Mouse (Mus musculus): ENCODE data around the gene Fam151b. TPM values are rescaled to one million over a fixed set of nuclear protein-coding genes. Genes with fewer than 3 reads are reported as not detected.

The Fam151b gene
- polyA plus RNA-seq (2012; fragmentation: generic; extraction: Trizol), result 0.57 TPM
- long read RNA-seq, experiment 1, result 0 reads
- long read RNA-seq, experiment 2, result 0 reads

GRCm38 (mm10) chr13:92483852-92484463 is at the start of gene Fam151b:
Fam151b (minus strand) TSS chr13:92484015.
- Histone ChIP-seq H3K27me3 (ENCODE audit: control insufficient read depth, insufficient read depth, insufficient read length) (no peaks in the 10 kb centered on the region), H3ac (ENCODE audit: control insufficient read depth, insufficient read length, low read depth) (no peak within 1 kb of the TSS), H3K79me2 (ENCODE audit: control insufficient read depth, insufficient read depth) (no peaks in the 10 kb centered on the region), H3K36me3 (ENCODE audit: control insufficient read depth, insufficient read depth) (peaks cover 16% of the 10 kb centered on the region), H3K4me3 (ENCODE audit: insufficient read depth, poor library complexity, severe bottlenecking) (no peak within 1 kb of the TSS), H3K79me3 (ENCODE audit: low read depth) (no peaks in the 10 kb centered on the region)
- TF ChIP-seq MYOD1 (IDR thresholded peaks at IDR 0.05; ENCODE audit: control insufficient read depth, insufficient read length, low read depth), result no peak
- no peak for TF ChIP-seq USF1 (IDR thresholded peaks at IDR 0.05; ENCODE audit: low read depth)
- no peak for TF ChIP-seq MYOG (IDR thresholded peaks at IDR 0.05; ENCODE audit: control insufficient read depth, extremely low read depth, insufficient read length)
- TF ChIP-seq CEBPB (IDR thresholded peaks at IDR 0.05; ENCODE audit: low read depth), result no peak
- no peak for TF ChIP-seq MAX (IDR thresholded peaks at IDR 0.05)
- no peak for TF ChIP-seq CTCF (IDR thresholded peaks at IDR 0.05; ENCODE audit: control insufficient read depth, insufficient read depth, insufficient read length)
- TF ChIP-seq FOSL1 (IDR thresholded peaks at IDR 0.05; ENCODE audit: insufficient read depth, low read length, poor library complexity, severe bottlenecking), result no peak

- peaks cover 6% of the 10 kb centered on the region for H3K79me3 ChIP-seq (ENCODE audit: low read depth)
- no peak overlapping the region for H3K4me3 ChIP-seq (ENCODE audit: insufficient read depth, poor library complexity, severe bottlenecking)
- H3K79me2 ChIP-seq (ENCODE audit: control insufficient read depth, insufficient read depth), result peaks cover 9% of the 10 kb centered on the region
- no peaks in the 10 kb centered on the region for H3K27me3 ChIP-seq (ENCODE audit: control insufficient read depth, insufficient read depth, insufficient read length)
- no peak overlapping the region for H3ac ChIP-seq (ENCODE audit: control insufficient read depth, insufficient read length, low read depth)
- H3K36me3 ChIP-seq (ENCODE audit: control insufficient read depth, insufficient read depth), result no peaks in the 10 kb centered on the region
- no peak for TF ChIP-seq MYOD1 (IDR thresholded peaks at IDR 0.05; ENCODE audit: control insufficient read depth, insufficient read length, low read depth)
- no peak for TF ChIP-seq CEBPB (IDR thresholded peaks at IDR 0.05; ENCODE audit: low read depth)
- TF ChIP-seq USF1 (IDR thresholded peaks at IDR 0.05; ENCODE audit: low read depth), result no peak
- TF ChIP-seq CTCF (IDR thresholded peaks at IDR 0.05; ENCODE audit: control insufficient read depth, insufficient read depth, insufficient read length), result no peak
Observed at GRCm38 (mm10) chr13:92532216-92532615, 48.4 kb upstream of the Fam151b start.

DNA sequence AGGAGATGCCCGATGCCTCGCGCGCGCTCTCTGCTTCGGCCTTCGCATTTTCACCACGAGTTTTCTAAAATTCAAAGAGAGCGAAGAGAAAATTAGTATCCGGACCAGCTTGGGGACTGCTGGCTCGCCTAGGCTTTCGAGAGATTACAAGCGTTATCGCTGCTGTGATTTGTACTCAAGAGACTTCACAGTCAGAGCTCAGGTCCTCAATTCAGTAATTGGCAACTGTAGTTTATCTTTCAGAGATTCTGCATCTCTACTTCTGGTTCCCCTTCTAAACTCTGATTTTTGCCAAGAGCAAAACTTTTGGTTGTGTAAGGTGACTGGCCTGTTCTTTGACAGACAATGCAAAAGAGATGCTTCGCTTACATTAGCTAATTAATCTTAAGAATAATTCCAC is 47.4 kb upstream of the Fam151b start:
- no peaks in the 10 kb centered on the region for H3K36me3 ChIP-seq (ENCODE audit: control insufficient read depth, insufficient read depth)
- peak overlapping the region; percentile 49 for H3K4me3 ChIP-seq (ENCODE audit: insufficient read depth, poor library complexity, severe bottlenecking)
- TF ChIP-seq USF1 (IDR thresholded peaks at IDR 0.05; ENCODE audit: low read depth) (no peak), CEBPB (IDR thresholded peaks at IDR 0.05; ENCODE audit: low read depth) (no peak), MYOD1 (IDR thresholded peaks at IDR 0.05; ENCODE audit: control insufficient read depth, insufficient read length, low read depth) (no peak), CTCF (IDR thresholded peaks at IDR 0.05; ENCODE audit: control insufficient read depth, insufficient read depth, insufficient read length) (no peak), MAX (IDR thresholded peaks at IDR 0.05) (no peak), FOSL1 (IDR thresholded peaks at IDR 0.05; ENCODE audit: insufficient read depth, low read length, poor library complexity, severe bottlenecking) (no peak), MYOG (IDR thresholded peaks at IDR 0.05; ENCODE audit: control insufficient read depth, extremely low read depth, insufficient read length) (no peak)
- H3K79me2 ChIP-seq (ENCODE audit: control insufficient read depth, insufficient read depth), result peaks cover 17% of the 10 kb centered on the region
- H3K79me3 ChIP-seq (ENCODE audit: low read depth), result peaks cover 8% of the 10 kb centered on the region
- peak overlapping the region; percentile 88 for H3ac ChIP-seq (ENCODE audit: control insufficient read depth, insufficient read length, low read depth)
- no peaks in the 10 kb centered on the region for H3K27me3 ChIP-seq (ENCODE audit: control insufficient read depth, insufficient read depth, insufficient read length)

DNA sequence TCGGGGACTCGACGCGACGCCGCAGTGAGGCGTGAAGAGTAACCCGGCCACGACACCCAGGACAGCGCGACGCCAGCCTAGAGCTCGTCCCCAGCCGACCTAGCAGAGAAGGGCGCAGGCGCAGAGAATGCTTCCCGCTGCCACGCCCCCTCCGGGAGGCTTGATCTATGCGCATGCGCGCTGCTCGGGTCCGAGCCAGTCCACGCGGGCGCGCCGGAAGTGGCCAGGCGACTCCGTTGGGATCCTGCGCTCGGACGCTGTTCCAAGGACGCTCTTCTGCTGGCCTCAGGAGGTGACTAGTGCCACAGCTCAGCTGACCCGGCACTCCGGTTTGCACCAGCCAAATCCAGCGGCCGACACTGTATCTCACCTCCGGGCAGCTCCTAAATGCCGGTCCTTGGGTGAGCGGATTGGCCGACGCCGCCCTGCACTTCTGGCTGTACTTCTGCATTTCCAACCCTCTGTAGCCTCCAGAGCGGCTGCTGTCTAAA is 47.0 kb upstream of the Fam151b start, which contains the start of gene Zfyve16:
Zfyve16 (minus strand) TSS at position 148 of the 491 bp plus-strand sequence.
- peak within 1 kb of the TSS; percentile 49 for H3K4me3 ChIP-seq (ENCODE audit: insufficient read depth, poor library complexity, severe bottlenecking)
- H3K36me3 ChIP-seq (ENCODE audit: control insufficient read depth, insufficient read depth), result no peaks in the 10 kb centered on the region
- peak within 1 kb of the TSS; percentile 88 for H3ac ChIP-seq (ENCODE audit: control insufficient read depth, insufficient read length, low read depth)
- peaks cover 8% of the 10 kb centered on the region for H3K79me3 ChIP-seq (ENCODE audit: low read depth)
- TF ChIP-seq MAX (IDR thresholded peaks at IDR 0.05) (peak; percentile 68), CTCF (IDR thresholded peaks at IDR 0.05; ENCODE audit: control insufficient read depth, insufficient read depth, insufficient read length) (no peak)
- H3K27me3 ChIP-seq (ENCODE audit: control insufficient read depth, insufficient read depth, insufficient read length), result no peaks in the 10 kb centered on the region
- peaks cover 17% of the 10 kb centered on the region for H3K79me2 ChIP-seq (ENCODE audit: control insufficient read depth, insufficient read depth)

DNA sequence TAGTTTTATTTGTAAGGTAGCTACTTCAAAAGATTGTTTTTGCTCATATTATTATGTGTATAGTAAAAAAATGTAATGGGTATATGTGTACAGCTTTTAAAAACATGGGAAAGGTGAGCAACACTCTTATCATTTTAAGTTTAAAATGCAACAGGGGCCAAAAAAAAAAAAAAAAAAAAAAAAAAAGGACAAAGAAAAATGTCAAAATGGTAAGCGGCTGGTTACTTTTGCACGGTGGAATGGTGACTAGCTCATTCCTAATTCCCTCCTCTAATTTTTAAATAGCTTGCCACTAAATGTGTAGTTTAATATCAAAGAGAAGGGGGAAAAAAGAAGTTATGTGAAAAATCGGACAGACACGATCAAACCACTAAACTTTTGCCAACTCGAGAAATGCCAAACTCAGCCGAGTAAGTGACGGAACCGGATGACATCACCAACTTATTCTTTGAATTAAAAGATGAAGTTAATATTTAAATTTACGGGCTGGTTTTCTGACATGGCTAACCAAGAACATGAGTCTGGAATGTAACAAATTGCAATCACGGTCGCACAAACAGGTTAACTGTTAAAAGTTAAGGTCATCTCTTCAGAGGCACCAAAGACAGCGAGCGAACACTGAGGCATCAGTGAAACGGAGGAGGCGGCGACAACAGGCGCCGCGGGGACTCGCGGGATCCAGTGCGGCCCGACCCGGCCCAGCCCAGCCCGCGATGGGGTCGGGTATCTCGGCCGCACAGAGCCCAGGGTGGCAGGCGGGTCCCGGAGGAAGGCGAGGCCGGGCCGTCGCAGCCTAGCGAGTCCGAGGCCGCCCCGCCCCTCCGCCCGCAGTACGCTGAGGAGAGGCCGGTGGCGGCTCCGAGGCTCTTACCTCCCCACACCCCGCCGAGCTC is 46.3 kb upstream of the Fam151b start:
- no peaks in the 10 kb centered on the region for H3K36me3 ChIP-seq (ENCODE audit: control insufficient read depth, insufficient read depth)
- H3K79me3 ChIP-seq (ENCODE audit: low read depth), result peaks cover 12% of the 10 kb centered on the region
- H3K4me3 ChIP-seq (ENCODE audit: insufficient read depth, poor library complexity, severe bottlenecking), result peak overlapping the region; percentile 49
- peaks cover 23% of the 10 kb centered on the region for H3K79me2 ChIP-seq (ENCODE audit: control insufficient read depth, insufficient read depth)
- H3ac ChIP-seq (ENCODE audit: control insufficient read depth, insufficient read length, low read depth), result peak overlapping the region; percentile 88
- TF ChIP-seq CTCF (IDR thresholded peaks at IDR 0.05; ENCODE audit: control insufficient read depth, insufficient read depth, insufficient read length), result no peak
- no peak for TF ChIP-seq USF1 (IDR thresholded peaks at IDR 0.05; ENCODE audit: low read depth)
- TF ChIP-seq MYOD1 (IDR thresholded peaks at IDR 0.05; ENCODE audit: control insufficient read depth, insufficient read length, low read depth), result no peak
- TF ChIP-seq MAX (IDR thresholded peaks at IDR 0.05), result no peak
- no peak for TF ChIP-seq MYOG (IDR thresholded peaks at IDR 0.05; ENCODE audit: control insufficient read depth, extremely low read depth, insufficient read length)
- no peak for TF ChIP-seq CEBPB (IDR thresholded peaks at IDR 0.05; ENCODE audit: low read depth)
- no peaks in the 10 kb centered on the region for H3K27me3 ChIP-seq (ENCODE audit: control insufficient read depth, insufficient read depth, insufficient read length)

Measured in C2C12 (cell line).